Mouse (Mus musculus): Measurements from ENCODE around the gene Kndc1. TPM values are rescaled to one million over a fixed set of nuclear protein-coding genes. Genes with fewer than 3 reads are reported as not detected.

Kndc1 gene
- polyA plus RNA-seq, 1 experiment from 2014 or later: 15.5 TPM

DNA sequence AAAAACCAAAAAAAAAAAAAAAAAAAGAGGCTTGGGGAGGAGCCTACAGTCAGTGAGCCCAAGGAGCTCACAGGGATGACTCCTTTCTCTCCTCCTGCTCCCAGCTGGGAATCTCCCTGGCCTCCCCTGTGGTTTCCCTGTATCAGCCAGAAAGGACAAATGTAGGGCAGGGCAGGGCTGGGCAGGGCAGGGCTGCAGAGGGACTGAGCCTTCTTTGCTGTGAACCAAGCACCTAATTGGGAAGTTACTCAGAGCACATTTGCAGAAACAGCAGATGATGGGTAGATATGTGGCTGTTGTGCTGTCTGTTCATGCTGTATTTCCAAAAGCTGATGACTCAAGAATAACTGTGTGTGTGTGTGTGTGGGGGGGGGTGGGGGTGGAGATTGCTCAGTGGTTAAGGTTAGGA, 78.4 kb downstream of the Kndc1 start:
- Histone ChIP-seq H3K4me2 (no peak overlapping the region), H3K36me3 (no peaks in the 10 kb centered on the region), H3K4me3 (replicated peaks) (no peak overlapping the region), H3K4me1 (no peaks in the 10 kb centered on the region), H3K9me3 (replicated peaks) (no peaks in the 10 kb centered on the region), H3K27ac (replicated peaks) (no peak overlapping the region), H3K27me3 (replicated peaks) (no peaks in the 10 kb centered on the region; the same call in 1 of the 2 replicates), H3K9ac (replicated peaks) (no peak overlapping the region)
- ATAC-seq (ENCODE audit: low FRiP score): no peak

DNA sequence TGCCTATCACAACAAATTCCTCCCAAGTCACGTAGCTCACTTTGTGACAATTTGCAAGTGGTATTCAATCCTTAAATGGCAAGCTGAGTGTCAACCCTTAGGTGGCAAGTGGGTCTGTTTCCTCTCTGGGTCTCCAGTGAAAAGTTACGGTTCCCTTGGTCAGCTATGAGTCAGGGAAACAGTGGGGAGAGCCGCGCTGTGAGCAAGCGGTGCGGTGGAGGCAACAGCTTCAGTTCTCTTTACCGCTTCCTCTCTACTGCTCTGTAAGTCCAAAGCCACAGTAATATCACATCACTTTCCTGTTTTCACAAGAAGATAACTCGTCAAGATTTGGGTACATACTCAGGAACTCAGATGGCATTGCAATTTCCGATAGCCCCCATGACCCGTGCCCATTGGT, 79.8 kb downstream of the Kndc1 start:
- H3K4me3 ChIP-seq (replicated peaks): no peak overlapping the region
- WGBS: 89% methylated on average over 10 of the region's 10 CpGs
- no peak overlapping the region for H3K27ac ChIP-seq (replicated peaks)
- H3K9ac ChIP-seq (replicated peaks): no peak overlapping the region
- no peaks in the 10 kb centered on the region for H3K27me3 ChIP-seq (replicated peaks)
- peaks cover 9% of the 10 kb centered on the region for H3K4me1 ChIP-seq
- no peak overlapping the region for H3K4me2 ChIP-seq
- no peaks in the 10 kb centered on the region for H3K9me3 ChIP-seq (replicated peaks)
- no peak for ATAC-seq (ENCODE audit: low FRiP score)
- no peaks in the 10 kb centered on the region for H3K36me3 ChIP-seq

DNA sequence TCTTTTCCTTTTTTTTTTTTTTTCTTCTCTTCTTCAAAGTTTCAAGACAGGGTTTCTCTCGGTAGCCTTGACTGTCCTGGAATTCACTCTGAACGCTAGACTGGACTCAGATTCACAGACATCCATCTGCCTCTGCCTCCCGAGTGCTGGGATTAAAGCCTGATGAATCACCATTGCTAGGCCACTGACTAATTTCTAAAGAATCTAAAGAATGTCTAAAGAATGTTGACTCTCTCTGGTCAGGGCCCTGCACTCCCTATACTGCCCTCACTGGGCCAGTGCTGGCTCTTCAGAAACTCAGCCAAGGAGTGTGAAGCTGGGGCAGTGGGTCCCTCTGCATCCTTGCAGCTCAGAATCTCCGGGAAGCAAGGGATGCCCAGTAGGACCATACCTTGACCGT, 81.0 kb downstream of the Kndc1 start:
- WGBS: 63% methylated on average over 5 of the region's 5 CpGs
- no peak for ATAC-seq (ENCODE audit: low FRiP score)

GRCm38 (mm10) chr7:139978278-139978892, 83.9 kb downstream of the Kndc1 start, which contains the start of gene 6430531B16Rik:
TSS of gene 6430531B16Rik (minus strand) at chr7:139978755.
- peaks cover 10% of the 10 kb centered on the region for H3K4me1 ChIP-seq
- peak within 1 kb of the TSS; percentile 68 for H3K27ac ChIP-seq (replicated peaks)
- peak within 1 kb of the TSS; percentile 56 for H3K4me3 ChIP-seq (replicated peaks)
- WGBS: 2% methylated on average over 32 of the region's 32 CpGs
- no peaks in the 10 kb centered on the region for H3K27me3 ChIP-seq (replicated peaks)
- 0 out of 2 replicates have a peak, but pooled peaks cover 3% of the 10 kb centered on the region for H3K36me3 ChIP-seq
- no peaks in the 10 kb centered on the region for H3K9me3 ChIP-seq (replicated peaks)
- peak within 1 kb of the TSS; percentile 90 for H3K4me2 ChIP-seq
- H3K9ac ChIP-seq (replicated peaks): peak within 1 kb of the TSS; percentile 56
- peak; percentile 95 for ATAC-seq (ENCODE audit: low FRiP score)

More for the DNA sequence above, 81.0 kb downstream of the Kndc1 start:
- Histone ChIP-seq H3K36me3 (no peaks in the 10 kb centered on the region), H3K27ac (replicated peaks) (no peak overlapping the region), H3K4me1 (peaks cover 10% of the 10 kb centered on the region), H3K9ac (replicated peaks) (no peak overlapping the region), H3K27me3 (replicated peaks) (no peaks in the 10 kb centered on the region), H3K4me3 (replicated peaks) (no peak overlapping the region), H3K9me3 (replicated peaks) (no peaks in the 10 kb centered on the region), H3K4me2 (no peak overlapping the region)

- Histone ChIP-seq H3K9ac (replicated peaks) (peak overlapping the region; percentile 56), H3K4me3 (replicated peaks) (peak overlapping the region; percentile 56), H3K9me3 (replicated peaks) (no peaks in the 10 kb centered on the region), H3K4me2 (peak overlapping the region; percentile 90), H3K4me1 (peaks cover 10% of the 10 kb centered on the region), H3K36me3 (0 out of 2 replicates have a peak, but pooled peaks cover 3% of the 10 kb centered on the region), H3K27me3 (replicated peaks) (no peaks in the 10 kb centered on the region), H3K27ac (replicated peaks) (peak overlapping the region; percentile 50; the same call in 1 of the 2 replicates)
- ATAC-seq (ENCODE audit: low FRiP score): peak; percentile 74
- WGBS: 40% methylated on average over 13 of the region's 13 CpGs
Observed at GRCm38 (mm10) chr7:139979011-139979719, 84.7 kb downstream of the Kndc1 start.

GRCm38 (mm10) chr7:139980778-139981177, 86.3 kb downstream of the Kndc1 start:
- Histone ChIP-seq H3K9me3 (replicated peaks) (no peaks in the 10 kb centered on the region), H3K4me3 (replicated peaks) (no peak overlapping the region), H3K27ac (replicated peaks) (no peak overlapping the region), H3K9ac (replicated peaks) (no peak overlapping the region), H3K4me2 (no peak overlapping the region), H3K36me3 (peaks cover 3% of the 10 kb centered on the region; the same call in 1 of the 2 replicates), H3K27me3 (replicated peaks) (no peaks in the 10 kb centered on the region), H3K4me1 (peaks cover 10% of the 10 kb centered on the region)
- no peak for ATAC-seq (ENCODE audit: low FRiP score)
- WGBS: 65% methylated on average over 3 of the region's 3 CpGs

DNA sequence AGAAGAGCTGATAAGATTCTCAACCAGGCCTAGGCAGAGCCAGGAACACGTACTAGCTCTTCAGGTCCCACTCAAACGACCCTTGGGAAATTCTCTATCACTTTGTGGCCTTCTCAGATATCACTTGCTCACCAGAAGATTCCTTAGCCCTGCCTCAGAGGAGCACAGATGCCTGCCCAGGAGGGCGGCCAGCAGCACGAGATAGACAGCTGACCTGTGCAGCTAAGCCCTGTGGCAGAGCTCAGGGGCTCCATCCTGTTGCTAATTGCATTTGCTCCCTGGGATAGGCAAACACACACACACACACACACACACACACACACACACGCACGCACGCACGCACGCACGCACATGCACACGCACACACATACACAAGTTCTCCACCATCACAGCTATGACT, 87.6 kb downstream of the Kndc1 start:
- Histone ChIP-seq H3K27ac (replicated peaks) (no peak overlapping the region), H3K4me1 (peaks cover 10% of the 10 kb centered on the region), H3K4me3 (replicated peaks) (no peak overlapping the region), H3K36me3 (peaks cover 5% of the 10 kb centered on the region; the same call in 1 of the 2 replicates), H3K27me3 (replicated peaks) (no peaks in the 10 kb centered on the region), H3K9me3 (replicated peaks) (no peaks in the 10 kb centered on the region), H3K4me2 (no peak overlapping the region), H3K9ac (replicated peaks) (no peak overlapping the region)
- ATAC-seq (ENCODE audit: low FRiP score): no peak
- WGBS: 92% methylated on average over 11 of the region's 11 CpGs

DNA sequence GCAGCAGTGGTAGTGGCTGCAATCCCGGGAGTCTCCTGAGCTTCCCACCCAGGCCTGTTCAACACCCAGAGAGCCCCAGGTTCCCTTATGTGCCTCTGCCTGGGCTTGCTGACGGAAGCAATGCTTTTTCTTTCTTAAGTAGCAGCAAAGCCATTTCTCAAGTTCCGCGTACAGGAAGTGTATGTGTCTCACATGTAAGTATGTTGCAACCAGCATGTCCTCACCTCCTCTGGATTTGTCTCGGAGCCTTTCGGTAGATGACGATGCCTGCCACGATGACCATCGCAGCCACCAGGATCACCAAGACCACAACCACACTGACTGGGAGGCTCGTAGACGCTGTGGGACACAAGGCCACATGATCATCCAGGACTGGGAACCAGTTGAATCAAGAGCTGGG, 90.0 kb downstream of the Kndc1 start:
- Histone ChIP-seq H3K4me1 (no peaks in the 10 kb centered on the region), H3K36me3 (peaks cover 5% of the 10 kb centered on the region; the same call in 1 of the 2 replicates), H3K27ac (replicated peaks) (no peak overlapping the region), H3K4me3 (replicated peaks) (no peak overlapping the region), H3K27me3 (replicated peaks) (no peaks in the 10 kb centered on the region), H3K9me3 (replicated peaks) (no peaks in the 10 kb centered on the region), H3K9ac (replicated peaks) (no peak overlapping the region), H3K4me2 (no peak overlapping the region)
- 93% methylated on average over 11 of the region's 11 CpGs for WGBS
- no peak for ATAC-seq (ENCODE audit: low FRiP score)

DNA sequence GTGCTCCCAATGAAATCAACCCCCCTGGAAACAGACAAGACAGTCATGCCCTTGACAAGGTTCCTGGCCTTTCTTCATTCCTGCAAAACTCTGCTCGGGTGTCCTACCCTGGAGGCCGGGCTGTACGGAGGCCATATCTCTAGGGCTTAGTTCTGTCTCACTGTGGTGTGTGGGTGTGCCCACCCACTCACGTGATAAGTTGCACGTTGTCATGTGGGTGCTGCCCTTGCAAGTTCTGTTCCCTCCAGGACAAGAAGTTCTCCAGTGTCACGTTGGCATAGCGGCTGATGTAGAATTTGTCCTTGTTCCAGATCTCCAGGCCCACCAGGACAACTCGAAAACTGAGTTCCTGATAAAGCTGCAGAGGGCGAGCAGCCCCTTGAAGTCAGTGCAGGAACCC, 93.8 kb downstream of the Kndc1 start:
- Histone ChIP-seq H3K9ac (replicated peaks) (no peak overlapping the region), H3K27me3 (replicated peaks) (no peaks in the 10 kb centered on the region), H3K4me3 (replicated peaks) (no peak overlapping the region), H3K4me2 (no peak overlapping the region), H3K27ac (replicated peaks) (no peak overlapping the region), H3K9me3 (replicated peaks) (no peaks in the 10 kb centered on the region), H3K4me1 (no peaks in the 10 kb centered on the region), H3K36me3 (peaks cover 2% of the 10 kb centered on the region; the same call in 1 of the 2 replicates)
- WGBS: 92% methylated on average over 9 of the region's 9 CpGs
- no peak for ATAC-seq (ENCODE audit: low FRiP score)

DNA sequence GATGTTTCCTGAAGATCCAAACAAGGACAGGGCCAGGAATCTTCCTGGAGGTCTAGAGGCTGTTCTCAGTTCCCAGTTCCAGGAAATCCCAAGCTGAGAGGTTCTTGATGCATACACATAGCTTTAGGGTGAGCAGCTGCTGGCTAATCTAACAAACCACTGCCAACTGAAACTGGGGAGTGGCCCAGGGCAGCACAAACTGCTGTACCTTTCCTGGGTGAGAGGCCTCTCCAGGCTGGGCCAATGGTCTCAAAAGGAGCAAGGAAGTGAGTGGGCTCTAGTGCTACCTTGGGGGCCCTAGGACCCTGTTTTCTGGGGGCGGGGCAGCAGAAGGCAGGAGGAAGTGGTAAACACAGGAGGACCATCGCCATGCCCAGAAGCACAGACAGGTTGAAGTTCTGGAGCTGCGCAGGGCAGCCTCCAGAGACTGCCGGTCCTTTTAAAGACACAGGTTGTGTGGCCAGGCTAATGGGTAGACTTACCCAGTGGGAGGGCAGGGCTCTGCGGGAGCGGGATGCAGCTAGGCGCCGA, 96.4 kb downstream of the Kndc1 start:
- Histone ChIP-seq H3K27ac (replicated peaks) (no peak overlapping the region), H3K27me3 (replicated peaks) (no peaks in the 10 kb centered on the region), H3K4me1 (no peaks in the 10 kb centered on the region), H3K9ac (replicated peaks) (no peak overlapping the region), H3K4me3 (replicated peaks) (no peak overlapping the region), H3K36me3 (peaks cover 8% of the 10 kb centered on the region), H3K4me2 (no peak overlapping the region), H3K9me3 (replicated peaks) (no peaks in the 10 kb centered on the region)
- 77% methylated on average over 8 of the region's 8 CpGs for WGBS
- no peak for ATAC-seq (ENCODE audit: low FRiP score)
